Mouse (Mus musculus) retina, postnatal 1 day (tissue): ENCODE data around the gene Padi6.

Source experiments
- DNase-seq: peaks from one replicate; pipeline ENCODE4 v3.0.0-alpha.2; 2012

The Padi6 gene

DNA sequence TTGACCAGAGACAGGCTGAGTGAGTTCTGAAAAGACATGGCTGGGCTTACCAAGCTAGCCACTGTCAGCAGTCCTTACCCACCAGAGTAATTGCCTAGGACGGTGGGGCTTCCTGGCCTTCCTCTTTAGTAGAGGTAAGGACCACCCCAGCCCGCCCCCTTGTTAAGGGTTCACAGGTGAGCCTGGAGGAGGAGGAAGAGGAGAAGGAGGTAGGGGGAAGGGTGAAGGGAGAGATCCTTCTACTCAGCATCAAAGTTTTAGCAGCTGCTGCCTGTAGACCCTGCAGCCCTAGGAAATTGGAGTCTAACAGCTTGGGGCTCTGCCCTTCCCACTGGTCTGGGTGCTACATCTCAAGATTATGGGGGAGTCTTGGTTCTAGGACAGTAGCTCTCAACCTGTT is at the start of gene Padi6:
Padi6 (minus strand) TSS at position 101 of the 400 bp plus-strand sequence.
- DNase-seq, result no peak

DNA sequence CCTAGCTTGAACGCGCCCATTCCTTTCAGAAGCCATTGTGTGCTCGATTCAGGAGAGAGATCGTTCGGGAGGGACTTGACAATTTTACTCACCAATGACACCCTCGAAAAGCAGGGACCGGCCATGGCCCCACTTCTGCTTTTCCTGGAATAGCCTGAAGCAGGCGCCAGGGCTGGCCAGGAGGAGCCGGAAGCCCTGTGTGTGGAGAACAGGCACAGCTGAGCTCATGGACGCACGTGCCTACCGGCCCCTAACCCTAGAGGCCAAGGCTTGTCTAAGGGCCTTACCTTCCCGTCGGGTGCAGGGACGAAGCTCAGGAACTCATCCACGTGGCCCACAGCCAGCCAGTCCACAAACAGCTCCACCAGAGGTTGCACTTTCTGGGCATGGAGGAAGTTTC is 48.6 kb upstream of the Padi6 start:
- no peak for DNase-seq

DNA sequence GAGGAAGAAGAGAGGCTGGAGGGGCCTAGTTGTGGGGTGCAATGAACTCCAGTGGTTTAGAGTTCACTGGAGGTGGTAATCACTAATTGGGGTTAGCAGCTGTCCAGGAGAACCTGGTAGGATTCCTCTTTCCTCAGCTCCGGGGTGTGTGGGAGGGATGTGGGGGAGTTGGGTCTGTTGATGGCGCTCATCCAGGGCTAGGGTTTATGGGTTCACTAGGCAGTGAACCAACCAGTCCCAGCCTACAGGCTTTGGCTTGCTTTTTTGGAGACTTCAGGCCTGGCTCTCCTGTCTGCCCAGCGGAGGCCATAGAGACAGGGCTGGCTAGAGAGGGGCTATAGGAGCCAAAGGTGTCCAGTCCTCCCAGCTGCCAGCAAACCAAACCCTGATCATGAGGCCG is 47.5 kb upstream of the Padi6 start:
- DNase-seq, result no peak

DNA sequence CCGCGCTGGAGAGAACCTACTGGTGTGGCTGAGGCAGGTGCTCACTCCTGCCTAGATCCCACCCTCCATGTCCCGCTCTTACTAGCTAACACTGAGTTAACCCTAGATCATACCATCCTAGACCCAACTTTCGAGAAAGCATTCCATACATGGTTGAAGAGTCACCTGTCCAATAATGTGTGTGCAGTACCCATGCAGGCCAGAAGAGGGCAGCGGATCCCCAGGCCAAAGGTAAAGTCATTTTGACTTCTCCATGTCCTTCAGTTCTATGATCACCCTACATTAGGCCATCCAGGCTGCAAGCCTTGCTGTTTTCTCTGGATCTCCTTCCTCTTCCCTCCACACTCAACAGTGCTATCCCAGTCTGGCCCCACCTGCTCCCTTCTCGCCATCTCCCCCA is 46.5 kb upstream of the Padi6 start:
- peak; percentile 68 for DNase-seq

DNA sequence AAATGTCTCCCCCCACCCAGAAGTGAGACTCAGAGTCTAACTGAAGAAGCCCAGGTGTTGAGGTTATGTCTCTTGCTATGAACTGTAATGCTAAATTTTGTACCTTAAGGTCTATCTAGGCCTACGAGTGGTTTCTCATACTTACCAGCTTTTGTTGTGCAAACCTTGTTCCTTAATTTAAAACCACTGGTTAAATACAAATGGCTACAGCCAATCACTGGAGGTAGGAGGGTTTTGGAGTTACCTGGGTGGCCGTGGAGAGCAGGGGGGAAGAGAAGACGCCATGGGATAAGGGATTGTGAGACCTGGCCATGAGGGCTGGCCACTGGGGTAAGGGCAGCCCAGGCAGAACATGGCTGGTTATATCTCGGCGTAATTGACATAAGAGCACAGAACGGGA is 45.8 kb upstream of the Padi6 start:
- DNase-seq, result no peak

DNA sequence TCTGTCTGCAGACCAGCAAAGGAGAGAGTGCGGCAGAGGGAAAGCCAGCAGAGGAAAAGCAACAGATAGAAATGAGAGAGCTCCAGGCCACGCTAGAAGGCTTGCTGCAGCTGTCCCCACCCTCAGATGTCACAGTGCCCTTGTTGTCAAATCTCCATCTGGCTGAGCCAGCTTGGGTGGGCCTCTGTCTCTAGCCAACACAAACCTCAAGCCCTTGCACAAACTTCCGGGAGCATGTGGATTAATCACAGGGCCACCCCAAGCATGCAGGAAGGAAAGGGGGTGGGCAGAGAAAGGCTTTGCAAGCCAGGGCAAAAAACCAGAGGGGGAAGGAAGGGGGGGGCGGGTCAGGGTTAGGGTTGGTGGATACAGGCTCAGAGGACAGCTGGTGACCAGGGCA is 45.0 kb upstream of the Padi6 start:
- DNase-seq, result peak; percentile 32

DNA sequence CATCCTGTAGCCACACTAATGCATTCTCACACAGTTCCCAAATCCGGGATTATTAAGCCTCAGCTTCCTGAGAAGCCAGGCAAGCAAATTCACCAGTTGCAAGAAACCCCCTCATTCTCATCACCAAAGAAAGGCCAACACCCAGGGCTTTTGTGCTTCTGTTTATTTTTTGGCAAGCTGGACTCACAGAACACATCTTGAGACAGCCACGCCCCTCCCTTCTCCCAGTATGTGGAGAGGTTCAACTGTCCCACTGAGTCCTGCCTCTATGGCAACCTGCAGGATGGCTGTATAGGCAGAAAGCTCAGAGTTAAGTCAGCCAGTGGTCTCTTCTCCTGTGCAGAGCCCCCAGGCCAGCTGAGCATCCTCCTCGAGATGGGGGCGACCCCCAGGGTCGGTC is 42.8 kb upstream of the Padi6 start:
- DNase-seq, result no peak

DNA sequence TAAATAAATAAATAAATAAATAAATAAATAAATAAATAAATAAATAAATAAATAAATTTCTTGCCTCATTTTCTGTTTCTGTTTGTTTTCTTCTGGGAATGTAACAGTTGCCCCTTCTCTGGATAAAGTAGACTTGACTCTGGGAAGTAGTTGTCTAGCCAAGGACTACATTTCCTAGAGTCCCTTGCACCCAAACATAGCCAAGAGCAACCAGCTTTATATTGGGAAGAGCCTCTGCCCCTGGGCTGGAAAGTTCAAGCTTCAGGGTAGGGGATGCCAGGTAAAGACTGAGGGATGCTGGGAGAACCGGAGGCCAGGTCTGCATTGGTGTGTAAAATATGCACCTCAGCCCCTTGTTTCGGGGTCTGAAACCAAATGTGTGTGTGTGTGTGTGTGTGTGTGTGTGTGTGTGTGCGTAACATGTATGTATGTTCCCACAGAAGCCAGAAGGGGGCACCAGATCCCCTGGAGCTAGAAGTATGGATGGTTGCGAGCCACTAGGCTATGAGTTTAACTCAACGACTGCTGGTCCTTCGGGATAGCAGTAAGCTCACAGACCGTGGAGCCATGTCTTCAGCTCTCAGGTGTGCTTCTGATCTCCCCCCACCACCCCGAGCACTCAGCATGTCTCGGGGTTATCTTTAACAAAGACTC is 42.0 kb upstream of the Padi6 start:
- no peak for DNase-seq

DNA sequence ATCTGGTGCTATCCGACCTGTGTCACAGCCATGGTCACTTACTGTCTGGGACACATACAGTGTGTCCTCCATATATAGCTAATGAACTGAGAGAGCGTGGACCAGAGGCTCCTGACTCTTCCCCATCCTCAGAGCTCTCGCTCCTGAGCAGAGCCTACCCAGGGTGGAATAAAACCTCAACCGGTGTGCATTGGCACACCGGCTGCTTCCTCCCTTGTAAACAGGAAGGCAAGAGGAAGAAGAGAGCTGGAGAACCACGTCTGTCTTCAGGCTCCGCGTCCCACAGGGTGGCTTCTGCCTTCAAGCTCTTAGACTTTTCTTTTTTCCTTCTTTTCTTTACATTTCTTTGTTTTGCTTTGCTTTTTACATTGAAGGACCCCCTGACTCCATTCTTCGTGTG is 40.4 kb upstream of the Padi6 start:
- no peak for DNase-seq

DNA sequence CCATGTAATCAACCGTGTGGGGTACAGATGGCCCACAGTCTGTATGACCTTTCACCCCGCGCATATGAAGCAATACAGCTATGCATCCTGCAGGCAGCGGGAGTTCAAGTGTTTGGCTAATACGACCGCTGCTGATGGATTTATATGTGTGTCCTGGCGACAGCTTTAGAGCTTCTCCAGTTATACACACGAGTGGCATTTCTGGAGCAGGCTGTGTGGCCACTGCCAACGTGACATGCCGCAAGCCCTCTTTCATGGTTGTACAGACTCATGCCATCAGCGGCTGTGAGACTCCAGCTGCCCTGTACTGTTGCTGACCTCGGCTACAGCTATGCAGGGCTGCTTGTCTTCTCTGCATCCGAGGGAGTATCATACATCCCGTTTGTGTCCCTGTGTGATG is 38.1 kb upstream of the Padi6 start:
- DNase-seq, result no peak

DNA sequence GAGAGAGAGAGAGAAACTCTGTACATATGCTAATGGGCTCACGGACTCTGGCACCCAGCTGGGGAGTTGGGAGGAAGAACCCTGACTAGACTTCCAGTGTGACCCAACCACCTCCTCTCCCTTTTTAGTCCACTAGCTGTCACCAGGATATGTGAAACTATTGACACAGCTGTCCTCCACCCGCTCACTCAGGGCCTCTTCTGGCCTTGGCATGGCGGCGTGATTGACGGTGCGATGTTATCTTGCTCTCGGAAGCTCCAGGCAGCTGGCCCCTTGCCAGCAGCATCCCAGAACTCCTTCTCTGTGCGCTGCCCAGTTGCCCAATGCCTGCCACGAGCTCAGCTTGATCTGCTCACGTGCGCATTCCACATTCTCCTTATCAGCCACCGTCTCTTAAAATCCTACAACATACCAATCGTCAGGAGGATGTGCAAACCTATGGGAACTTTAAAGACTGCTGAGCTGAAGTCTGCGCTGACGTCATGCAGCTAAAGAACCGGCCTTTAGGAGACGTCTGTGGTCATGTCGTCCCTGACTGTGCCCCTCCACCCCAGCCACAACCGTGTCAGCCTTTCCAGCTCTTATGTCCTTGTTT is 37.5 kb upstream of the Padi6 start:
- DNase-seq, result peak; percentile 51

DNA sequence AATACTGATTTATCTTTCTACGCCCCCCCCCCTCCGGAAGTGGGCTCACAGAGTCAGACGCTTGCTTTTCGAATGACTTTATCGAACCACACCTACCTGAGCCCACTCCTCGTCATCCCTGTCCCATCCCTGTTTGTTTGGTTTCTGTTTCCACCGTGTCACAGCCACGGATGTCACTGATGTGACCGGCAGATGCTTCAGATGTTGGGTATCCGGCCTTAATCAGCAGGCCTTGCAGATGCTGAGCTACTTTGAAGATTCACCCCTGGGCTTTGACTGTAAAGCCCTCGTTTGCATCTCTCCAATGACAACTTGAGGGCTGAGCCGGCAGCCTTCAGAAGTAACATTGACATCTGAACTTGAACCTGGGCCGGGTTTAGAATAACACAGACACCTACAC is 34.2 kb upstream of the Padi6 start:
- DNase-seq, result no peak

DNA sequence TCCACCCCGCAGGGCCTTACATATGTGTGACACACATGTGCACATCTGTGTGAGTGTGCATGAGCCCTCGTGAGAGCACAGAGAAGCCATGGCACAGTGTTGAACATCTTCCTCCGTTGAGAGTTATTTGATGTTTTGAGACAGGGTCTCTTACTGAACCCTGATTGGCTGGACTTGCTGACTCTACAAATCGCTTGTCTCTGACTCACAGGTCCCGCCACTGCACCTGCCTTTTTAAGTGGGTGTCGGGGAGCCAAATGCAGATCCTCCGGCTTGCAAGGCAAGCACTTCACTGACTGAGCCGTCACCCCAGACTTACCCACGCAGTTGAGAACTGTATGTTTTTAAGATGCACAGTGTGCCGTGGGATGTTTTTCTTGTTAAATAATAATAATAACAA is 33.4 kb upstream of the Padi6 start:
- no peak for DNase-seq

DNA sequence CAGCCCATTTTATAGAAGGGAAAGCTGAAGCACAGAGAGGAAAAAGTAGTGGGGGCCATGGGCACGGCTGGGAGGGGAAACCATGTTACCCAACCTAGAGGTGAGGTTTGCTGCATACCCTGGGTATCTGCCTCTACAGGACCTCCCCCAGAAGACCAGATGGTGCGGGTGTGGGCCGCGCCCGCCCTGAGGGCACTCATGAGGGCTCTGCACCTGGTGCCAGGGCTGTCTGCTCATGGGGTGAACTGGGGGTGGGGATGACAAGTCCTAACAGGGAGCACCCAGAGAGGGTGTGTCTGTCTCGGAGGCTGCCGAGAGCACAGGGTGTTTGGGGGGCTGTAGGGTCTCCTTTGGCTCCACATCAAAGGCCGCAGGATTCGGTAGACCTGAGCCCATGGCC is 32.5 kb upstream of the Padi6 start:
- DNase-seq, result no peak

DNA sequence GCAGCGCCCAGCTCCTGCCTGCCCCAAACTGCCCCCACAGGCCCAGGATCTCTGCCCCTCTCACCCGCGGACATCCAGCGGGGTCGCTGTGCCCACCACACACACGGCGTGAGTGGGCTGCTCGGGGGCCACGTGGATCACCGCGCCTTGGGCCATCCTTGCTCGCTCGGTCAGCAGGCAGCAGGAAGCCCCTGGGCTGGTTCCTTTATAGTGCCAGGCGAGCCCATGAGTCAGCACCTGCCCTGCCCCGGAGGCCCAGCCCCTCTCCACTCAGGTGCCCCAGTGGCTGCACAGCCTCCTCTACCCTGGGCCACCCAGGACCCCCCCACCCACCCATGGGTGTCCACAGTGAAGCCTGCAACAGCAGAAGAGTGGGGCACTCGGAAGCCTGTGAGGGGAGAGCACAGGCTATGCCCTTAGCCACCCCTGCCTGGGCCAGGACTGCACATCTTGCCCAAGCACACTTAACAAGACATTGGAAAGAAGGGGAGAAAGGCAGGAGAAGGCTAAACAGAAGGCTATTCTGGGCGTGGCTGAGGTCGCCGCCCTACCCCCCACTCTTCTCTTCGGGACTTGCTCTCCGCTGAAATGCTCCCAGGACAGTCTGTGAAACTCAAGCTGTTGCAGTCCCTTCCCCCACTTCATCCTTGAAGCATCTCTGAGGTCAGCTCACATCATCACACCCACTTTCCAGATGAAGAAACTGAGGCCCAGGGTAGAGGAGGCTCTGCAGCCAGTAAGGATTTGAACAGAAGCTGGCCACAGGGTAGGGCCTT is 31.8 kb upstream of the Padi6 start, which contains the start of gene Padi4:
Padi4 (minus strand) TSS at position 212 of the 776 bp plus-strand sequence.
- DNase-seq, result no peak

DNA sequence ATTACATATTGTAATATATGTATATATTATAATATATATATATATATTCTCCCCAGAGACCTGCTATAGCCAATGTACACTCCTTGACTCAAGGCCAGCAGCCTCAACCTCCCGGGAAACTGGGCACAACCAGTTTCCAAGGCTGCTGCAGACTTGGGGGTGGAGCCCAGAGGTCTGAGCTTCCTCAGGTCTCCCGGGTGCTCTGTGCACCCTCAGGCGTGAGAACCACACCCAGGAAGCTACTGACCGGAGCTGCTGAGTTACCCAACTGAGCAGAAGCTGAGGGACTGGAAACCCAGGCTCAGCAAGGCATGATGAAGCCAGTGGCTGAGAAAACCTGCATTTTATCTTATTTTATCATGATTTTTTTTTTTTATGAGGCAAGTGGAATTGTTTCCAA is 28.6 kb upstream of the Padi6 start:
- DNase-seq, result no peak

DNA sequence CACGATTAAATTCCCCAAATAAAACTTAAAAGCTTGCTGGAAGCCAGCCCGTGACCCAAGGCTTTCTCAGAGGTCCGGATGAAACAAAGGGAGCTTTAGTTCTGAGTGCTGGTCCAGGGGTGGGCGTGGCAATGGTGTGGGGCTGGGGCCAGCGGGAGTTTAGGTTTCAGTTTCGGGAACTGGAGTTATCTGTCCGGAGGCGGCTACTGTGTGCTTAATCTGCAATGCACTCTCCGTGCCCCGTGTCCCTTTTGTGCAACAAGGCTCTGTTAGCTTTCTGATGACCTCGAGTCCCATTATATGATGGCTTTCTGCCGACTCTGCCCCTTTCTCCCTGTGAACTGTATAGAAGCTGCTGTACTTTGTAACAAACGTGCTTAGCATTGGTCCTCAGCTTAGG is 28.0 kb upstream of the Padi6 start:
- DNase-seq, result peak; percentile 31

DNA sequence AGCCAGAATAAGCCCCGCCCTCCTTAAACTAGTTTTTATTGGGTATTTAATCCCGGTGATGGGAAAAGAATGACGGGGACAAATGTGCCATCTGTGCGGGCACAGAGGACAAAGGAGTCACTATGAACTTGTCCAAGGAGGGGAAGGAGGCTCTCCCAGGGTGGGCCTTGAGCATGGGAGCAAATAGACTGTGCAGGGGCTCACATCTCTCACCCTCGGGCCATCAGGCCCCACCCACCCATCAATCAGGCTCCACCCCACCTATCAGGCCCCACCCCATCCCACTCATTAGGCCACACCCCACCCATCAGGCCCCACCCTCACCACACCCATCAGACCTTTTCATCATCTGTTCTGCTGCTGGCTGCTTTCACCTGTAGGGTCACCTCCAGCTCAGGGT is 26.5 kb upstream of the Padi6 start:
- no peak for DNase-seq

DNA sequence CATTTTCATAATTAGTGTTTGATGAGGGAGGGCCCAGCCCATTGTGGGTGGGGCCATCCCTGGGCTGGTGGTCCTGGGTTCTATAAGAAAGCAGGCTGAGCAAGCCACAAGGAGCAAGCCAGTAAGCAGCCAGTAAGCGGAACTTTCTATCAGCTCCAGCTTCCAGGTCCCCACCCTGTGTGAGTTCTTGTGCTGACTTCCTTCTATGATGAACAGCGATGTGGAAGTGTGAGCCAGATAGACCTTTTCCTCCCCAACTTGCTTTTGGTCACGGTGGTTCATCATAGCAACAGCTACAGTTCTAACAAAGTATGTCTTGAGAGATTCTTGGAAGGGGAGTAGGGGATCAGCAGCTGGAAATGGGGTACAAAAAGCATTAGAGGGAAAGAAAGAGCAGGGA is 23.5 kb upstream of the Padi6 start:
- DNase-seq, result no peak

DNA sequence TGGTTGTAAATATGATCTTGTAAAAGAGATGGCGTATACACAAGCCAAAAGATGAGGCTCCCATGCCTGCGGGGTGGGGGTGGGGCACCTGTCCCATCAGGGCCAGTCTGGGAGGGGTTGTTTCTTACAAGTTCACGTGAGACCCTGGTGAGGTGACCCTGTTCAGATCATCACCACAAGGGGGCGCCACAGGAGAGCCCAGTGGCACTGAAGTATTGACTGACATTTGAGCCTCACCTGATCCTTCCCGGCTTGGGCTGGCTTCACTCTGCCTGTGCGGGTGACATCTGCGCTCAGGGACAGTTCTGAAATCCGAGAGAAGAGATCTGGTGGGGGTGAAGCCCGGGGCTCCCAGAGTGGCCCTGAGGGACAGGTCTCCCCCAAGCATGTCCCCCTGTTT is 20.7 kb upstream of the Padi6 start:
- DNase-seq, result peak; percentile 64

DNA sequence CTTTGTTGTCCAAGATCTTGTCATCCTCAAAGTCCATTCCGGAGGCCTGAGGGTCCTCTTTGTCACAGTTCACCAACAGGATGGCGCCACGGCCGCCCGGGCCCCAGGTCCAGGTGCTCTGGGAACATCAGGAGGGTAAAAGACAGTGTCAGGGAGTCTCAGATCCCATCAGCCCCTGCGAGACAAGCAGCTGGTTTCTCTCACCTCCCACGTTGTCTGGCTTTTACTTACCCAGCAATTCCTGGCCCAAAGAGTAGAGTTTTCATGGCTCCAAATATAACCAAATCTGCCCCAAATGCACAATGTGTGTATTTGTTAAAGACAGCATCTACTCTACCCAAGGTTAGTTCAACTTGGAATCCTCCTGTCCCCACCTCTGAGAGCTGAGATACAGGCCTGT is 19.2 kb upstream of the Padi6 start:
- no peak for DNase-seq

DNA sequence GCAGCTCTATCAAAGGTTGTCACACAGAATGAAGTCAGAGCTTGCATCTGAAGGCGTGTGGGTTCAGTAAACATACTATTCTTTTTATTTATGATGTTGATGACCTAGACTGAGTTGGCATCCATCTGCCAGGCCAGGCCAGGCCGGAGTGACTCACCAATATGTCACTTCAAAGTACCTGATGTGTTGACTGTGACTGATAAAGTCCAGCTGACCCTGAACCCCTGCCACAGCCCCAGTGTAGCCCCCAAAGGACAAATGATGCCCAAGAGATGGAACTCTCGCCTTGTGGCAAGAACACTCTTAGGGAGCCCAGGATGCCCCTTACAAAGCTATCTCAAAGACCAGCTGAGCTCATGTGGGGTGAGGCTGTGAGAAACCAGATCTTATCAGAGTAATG is 13.4 kb upstream of the Padi6 start:
- DNase-seq, result no peak

DNA sequence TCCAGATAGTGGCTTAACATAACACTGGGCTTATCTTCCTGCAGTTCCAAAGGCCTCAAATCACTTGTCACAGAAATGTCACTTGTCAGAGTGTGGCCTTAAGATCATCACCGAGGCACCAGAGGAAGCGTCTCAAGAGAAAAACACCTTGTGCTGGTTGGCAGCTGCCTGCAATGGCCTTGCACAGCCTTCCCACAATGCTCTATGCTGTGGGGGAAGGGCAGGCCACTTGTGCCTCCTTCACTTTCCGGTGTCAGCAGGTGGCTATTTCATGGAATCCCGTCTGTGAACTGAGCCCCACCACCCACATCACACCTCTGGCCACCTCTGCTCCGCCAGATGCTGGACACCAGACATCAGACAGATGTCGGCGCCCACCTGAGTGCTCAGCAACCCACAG is 10.9 kb upstream of the Padi6 start:
- no peak for DNase-seq

DNA sequence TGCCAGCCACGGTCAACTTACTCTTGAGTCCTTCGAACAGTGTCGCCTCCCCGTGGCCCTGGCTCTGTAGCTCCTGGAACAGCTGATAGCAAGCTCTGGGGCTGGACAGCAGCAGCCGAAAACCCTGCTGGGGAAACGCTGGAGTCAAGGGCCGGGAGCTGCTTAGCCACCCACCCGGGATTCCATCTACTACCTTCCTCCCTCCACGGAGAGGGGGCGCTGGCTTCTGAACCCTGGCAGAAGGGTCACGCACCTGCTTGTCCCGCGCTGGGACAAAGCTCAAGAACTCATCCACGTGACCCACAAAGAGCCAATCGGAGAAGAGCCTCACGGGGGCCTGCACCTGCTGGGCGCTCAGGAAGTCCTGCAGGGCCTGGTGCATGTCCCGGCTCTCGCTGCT is 7.9 kb upstream of the Padi6 start:
- peak; percentile 70 for DNase-seq
